Mouse (Mus musculus): ENCODE measurements around the gene Ttyh3.

DNA sequence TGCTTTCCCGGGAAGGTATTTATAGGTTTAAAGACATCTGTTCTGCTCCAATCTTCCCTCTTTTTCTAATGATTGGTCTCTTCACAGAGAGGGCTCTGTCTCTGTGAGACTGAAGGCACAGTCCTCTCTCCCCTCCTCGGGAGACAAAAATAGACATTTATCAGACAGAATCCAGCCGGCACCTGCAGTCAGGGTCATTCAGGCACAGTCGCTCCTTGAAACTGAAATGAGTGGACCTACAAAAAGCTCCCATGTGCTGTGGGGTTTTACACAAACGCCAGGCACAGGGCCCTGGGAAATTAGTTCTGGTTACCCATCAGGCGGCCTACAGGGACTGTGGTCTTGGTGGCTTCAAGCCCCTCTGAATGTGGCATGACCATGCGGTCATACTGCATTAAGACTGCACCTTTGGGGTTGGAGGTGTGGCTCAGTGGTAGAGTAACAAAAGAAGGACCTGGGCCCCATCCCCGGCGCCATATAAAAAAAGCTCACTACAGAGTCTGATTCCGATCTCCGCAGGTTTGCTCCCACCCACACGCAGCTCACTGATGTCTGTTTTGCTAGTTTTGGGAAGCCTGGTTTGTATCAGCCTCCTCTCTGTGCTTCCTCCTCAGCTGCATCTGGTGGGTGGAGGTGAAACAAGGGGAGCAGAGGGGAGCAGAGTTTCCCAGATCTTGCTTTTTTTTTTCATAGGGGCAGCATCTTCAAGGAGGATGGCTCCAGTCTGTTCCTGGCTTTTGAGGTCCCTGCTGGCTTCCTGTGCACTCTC, 13.2 kb upstream of the Ttyh3 start:
- TF ChIP-seq CTCF (IDR thresholded peaks at IDR 0.05; ENCODE audit: borderline replicate concordance, extremely low read depth, insufficient read depth, insufficient read length) (no peak), POLR2A (IDR thresholded peaks at IDR 0.05; ENCODE audit: borderline replicate concordance, extremely low read depth, insufficient read depth, insufficient read length, poor library complexity, severe bottlenecking) (no peak)

Measured in brain, embryonic 14.5 days (tissue).